Mouse (Mus musculus) myocyte (in vitro differentiated cells): ENCODE data around the gene Cryl1.

Source experiments
- CEBPB ChIP-seq: IDR thresholded peaks from 2 replicates; pipeline ENCODE4 v1.6.1; 2011; ENCODE audit warnings: mild to moderate bottlenecking, moderate library complexity; ENCODE audit not compliant: poor library complexity, insufficient read depth, severe bottlenecking
- MAX ChIP-seq: IDR thresholded peaks from one replicate; pipeline ENCODE4 v1.6.1; 2011; ENCODE audit warnings: low read depth, mild to moderate bottlenecking, control low read depth
- POLR2A ChIP-seq: IDR thresholded peaks from one replicate; pipeline ENCODE4 v1.6.1; 2011; ENCODE audit warnings: low read depth, mild to moderate bottlenecking, control low read depth, moderate library complexity; ENCODE audit not compliant: insufficient read length
- USF1 ChIP-seq: IDR thresholded peaks from one replicate; pipeline ENCODE4 v1.6.1; 2011; ENCODE audit warnings: low read depth, mild to moderate bottlenecking, control low read depth, moderate library complexity

GRCm38 (mm10) chr14:57392278-57392677, 6.1 kb downstream of the Cryl1 start:
- TF ChIP-seq CEBPB: no peak
- no peak for TF ChIP-seq USF1
- no peak for TF ChIP-seq POLR2A
- no peak for TF ChIP-seq MAX
